Mouse (Mus musculus) layer of hippocampus, adult 18-20 months (tissue): ENCODE data around the gene Tac1. TPM values are rescaled to one million over a fixed set of nuclear protein-coding genes. Genes with fewer than 3 reads are reported as not detected.
A peak's percentile ranks its signal among the peaks of the same experiment; 100 is the strongest.
"Not testable (repeated sequence)": the region's sequence is repeated elsewhere in the genome, so short reads cannot be mapped to it uniquely, and the experiment has no call there.

Experiments used
- DNase-seq, 2 experiments: peaks; one replicate each; pipeline ENCODE4 v3.0.0; 2022; ENCODE audit warnings: low spot score in 2 of 2
- long read RNA-seq: library from polyadenylated mRNA; stranded (forward); transcript quantifications from one replicate; pipeline ENCODE4 v2.0.0, GENCODE M21; 2021
- total RNA-seq, 2 experiments: library from RNA; stranded (reverse); gene quantifications; 2 replicates each; pipeline ENCODE4 v1.2.3; 2021

Tac1 gene
- 1 to 10 TPM; 8.6 to 9.3 TPM for total RNA-seq
- long read RNA-seq, partial matches to known transcripts, result 0 of 3 reads
- long read RNA-seq, other reads (novel, unspliced or antisense), result 0 of 3 reads

- DNase-seq, result peak in 1 of 2 experiments; percentile 9
These were observed at the start of gene Tac1 for GRCm38 (mm10) chr6:7554829-7555391. Gene Tac1 (plus strand): TSS chr6:7554879.

GRCm38 (mm10) chr6:7543511-7543910, 11.2 kb upstream of the Tac1 start:
- not testable (repeated sequence) for DNase-seq

DNA sequence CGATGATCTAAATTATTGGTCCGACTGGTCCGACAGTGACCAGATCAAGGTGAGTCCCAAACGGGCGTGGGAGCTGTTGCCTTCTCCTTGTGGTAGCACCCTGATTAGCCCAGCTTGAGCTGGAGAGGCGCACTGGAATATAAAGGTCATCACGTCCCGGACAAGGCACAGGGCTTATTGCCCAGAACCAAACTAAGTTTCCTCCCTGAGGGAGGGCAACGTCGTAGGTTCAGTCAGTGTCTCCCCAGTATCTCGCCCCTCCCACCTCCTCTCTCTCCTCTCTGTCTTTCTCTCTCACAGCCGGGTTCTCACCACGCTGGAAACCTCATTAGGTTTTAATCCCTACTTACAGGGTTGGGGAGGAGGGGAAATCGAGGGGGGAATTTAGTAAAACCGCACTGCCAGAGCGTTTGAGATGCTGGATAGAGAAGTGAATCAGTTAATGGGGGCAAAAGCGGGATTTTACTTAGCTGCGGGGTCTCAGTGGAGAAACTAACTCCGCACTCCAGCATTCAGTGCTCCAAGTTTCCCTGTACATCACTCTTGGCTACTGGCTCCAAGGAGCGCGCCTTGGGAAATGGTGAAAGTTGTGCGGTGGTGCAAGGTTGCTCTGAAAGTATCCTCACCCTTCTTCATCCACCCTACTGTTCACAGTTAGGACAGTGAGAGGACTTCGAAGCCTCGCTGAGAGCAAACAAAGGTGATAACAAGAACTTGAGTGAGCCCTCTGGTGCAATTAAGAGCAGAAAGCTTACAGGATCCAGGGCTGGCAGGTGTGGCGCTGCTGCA, 1.2 kb downstream of the Tac1 start:
- no peak for DNase-seq

DNA sequence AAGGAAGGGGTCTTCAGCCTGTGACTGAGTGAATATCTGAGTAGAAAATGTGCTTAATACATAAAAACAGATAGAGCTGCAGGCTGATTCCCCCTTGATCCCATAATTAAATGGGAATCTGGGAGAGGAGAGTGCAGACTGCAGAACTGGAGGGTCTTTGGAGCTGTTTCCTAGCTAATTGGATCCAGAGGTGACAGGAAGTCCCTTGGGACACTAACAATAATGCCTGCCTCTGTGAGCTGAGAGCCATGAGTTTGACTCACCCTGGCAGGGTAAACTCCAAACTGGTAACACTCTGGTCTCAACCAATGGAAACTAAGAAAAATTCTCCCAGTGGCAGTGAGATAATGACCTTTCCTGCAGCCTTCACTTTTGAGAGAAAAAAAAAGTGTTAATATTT, 3.5 kb downstream of the Tac1 start:
- no peak for DNase-seq

- DNase-seq, result no peak
These were observed 7.8 kb downstream of the Tac1 start for GRCm38 (mm10) chr6:7562524-7562923.

- no peak for DNase-seq
These were observed 9.9 kb downstream of the Tac1 start for GRCm38 (mm10) chr6:7564537-7564936.

- no peak for DNase-seq
These were observed 16.5 kb downstream of the Tac1 start for GRCm38 (mm10) chr6:7571144-7571543.

- DNase-seq, result no peak
These were observed 23.4 kb downstream of the Tac1 start for GRCm38 (mm10) chr6:7578031-7578430.

DNA sequence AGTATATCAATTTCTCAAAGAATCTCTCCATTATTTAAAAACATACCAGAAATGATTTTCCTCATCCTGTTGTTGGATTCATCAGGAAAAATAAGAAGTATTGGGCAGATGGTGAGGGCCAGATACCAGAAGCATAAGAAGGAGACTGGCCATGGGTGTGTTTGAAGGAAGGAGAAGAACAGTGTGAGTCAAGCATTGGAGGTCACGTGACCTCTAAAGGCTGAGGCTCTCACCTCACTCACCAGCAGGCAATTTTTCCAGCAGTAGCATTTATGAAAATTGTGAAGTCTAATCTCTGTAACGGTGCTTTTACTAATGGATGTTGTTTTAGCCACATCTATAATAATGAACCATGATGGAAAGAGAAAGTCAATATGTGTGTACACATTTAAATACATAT, 39.8 kb downstream of the Tac1 start:
- DNase-seq, result no peak

DNA sequence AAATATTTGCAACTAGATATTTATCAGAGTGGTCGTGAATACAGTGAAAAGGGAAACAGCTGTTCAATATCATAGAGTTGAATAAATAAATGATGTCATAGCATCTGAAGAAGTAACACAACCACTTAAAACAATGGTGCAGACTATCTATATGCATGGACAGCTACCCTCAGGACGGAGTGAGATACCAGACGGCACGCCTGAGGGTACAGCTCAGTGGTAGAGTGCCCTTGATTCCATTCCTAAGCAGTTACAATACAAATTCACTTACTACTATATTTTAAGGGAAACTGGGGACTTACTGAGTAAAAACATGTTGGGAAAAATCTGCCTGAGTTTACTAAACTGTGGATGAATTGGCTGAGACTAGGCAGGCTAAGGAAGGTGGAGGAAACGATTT, 43.7 kb downstream of the Tac1 start:
- no peak for DNase-seq

- DNase-seq, result no peak
These were observed 45.5 kb downstream of the Tac1 start for GRCm38 (mm10) chr6:7600228-7600627.

DNA sequence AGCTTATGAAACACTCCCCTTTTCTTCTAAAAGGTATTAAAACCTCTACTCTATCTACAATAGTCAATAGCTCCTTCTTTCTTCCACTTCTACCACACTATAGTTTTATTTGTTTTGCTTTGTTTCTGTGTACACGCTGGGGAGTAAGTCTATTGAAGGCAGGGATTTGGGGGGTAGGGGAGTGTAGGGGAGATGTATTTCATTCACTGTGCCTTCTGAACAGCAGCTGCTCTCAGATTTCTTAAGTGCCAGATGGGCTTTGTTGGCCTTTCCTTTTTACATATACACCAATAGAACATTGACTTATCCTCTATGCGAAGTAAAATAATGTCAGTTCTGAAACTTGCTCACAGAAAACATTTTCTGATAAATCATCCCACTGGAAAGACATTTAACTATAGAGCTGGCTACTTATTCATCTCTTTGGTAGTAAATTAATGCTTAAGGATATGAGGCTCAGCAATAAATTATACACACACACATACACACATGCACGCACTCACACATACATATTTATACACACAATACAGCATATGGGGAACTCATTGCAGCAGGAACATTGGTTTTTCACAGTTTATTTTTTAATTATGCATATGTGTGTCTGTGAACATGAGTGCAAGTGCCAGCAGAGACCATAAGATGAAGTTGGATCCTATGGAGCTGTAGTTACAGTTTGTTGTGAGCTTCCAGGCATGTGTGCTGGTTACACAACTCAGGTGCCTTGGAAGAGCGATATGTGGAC, 46.8 kb downstream of the Tac1 start:
- DNase-seq, result no peak

- not testable (repeated sequence) for DNase-seq
These were observed 59.0 kb downstream of the Tac1 start for GRCm38 (mm10) chr6:7613676-7614075.

Other genes starting within 250 kb of the Tac1 start
- 100 to 1,000 TPM; 102 to 103 TPM for gene Asns, start 138.4 kb downstream of the Tac1 start, total RNA-seq